Mouse (Mus musculus) liver, embryonic 14.5 days (tissue): ENCODE measurements around the gene Ccnk. TPM values are rescaled to one million over a fixed set of nuclear protein-coding genes. Genes with fewer than 3 reads are reported as not detected.

Source experiments
- ATAC-seq: fragments of 200-750 bp; cut with Nextera tagmentation; 2 replicates; pipeline ENCODE4 v1.8.0; 2017; ENCODE audit warnings: moderate number of reproducible peaks, mild to moderate bottlenecking, moderate library complexity; ENCODE audit not compliant: insufficient read depth
- DNase-seq, 3 experiments: peaks; one replicate each; pipeline ENCODE4 v3.0.0-alpha.2; 2012 to 2013; ENCODE audit warnings: low read depth in 3 of 3, low spot score in 3 of 3
- H3K27ac ChIP-seq: fragments of 300-500 bp; sonication (generic); 2 replicates; pipeline ENCODE4 v1.5.1; 2014; ENCODE audit warnings: moderate library complexity, mild to moderate bottlenecking, control low read depth, inconsistent platforms
- H3K27me3 ChIP-seq: fragments of 300-500 bp; sonication (generic); 2 replicates; pipeline ENCODE4 v1.6.1; 2014; ENCODE audit warnings: mild to moderate bottlenecking, low read length, moderate library complexity; ENCODE audit not compliant: control insufficient read depth, insufficient read depth
- H3K36me3 ChIP-seq: fragments of 300-500 bp; sonication (generic); replicated peaks from 2 replicates; pipeline ENCODE4 v1.6.1; 2014; ENCODE audit warnings: low read depth; ENCODE audit not compliant: control insufficient read depth, insufficient read depth
- H3K4me1 ChIP-seq, 2 experiments: fragments of 200-500 bp in 1 of 2; fragments of 300-500 bp in 1 of 2; sonication (generic) in 1 of 2; replicated peaks; 2 replicates each; pipeline ENCODE4 v1.6.1; 2012 to 2014; ENCODE audit warnings: antibody characterized with exemption in 1 of 2, inconsistent platforms in 1 of 2, low read length in 1 of 2; ENCODE audit not compliant: control insufficient read depth in 2 of 2, insufficient read depth in 2 of 2
- H3K4me2 ChIP-seq: fragments of 300-500 bp; sonication (generic); 2 replicates; pipeline ENCODE4 v1.6.1; 2014; ENCODE audit warnings: low read depth, mild to moderate bottlenecking, control low read depth, moderate library complexity
- H3K4me3 ChIP-seq, 2 experiments: fragments of 200-500 bp in 1 of 2; fragments of 300-500 bp in 1 of 2; sonication (generic) in 1 of 2; 2 replicates each; pipeline ENCODE4 v1.5.1; 2012 to 2014; ENCODE audit warnings: low read depth in 2 of 2, low read length in 2 of 2, mild to moderate bottlenecking in 2 of 2, control low read depth in 1 of 2, inconsistent platforms in 1 of 2, moderate library complexity in 1 of 2; ENCODE audit not compliant: insufficient read depth in 1 of 2
- H3K9ac ChIP-seq: fragments of 300-500 bp; sonication (generic); replicated peaks from 2 replicates; pipeline ENCODE4 v1.6.1; 2014; ENCODE audit warnings: mild to moderate bottlenecking, control low read depth, moderate library complexity
- H3K9me3 ChIP-seq: fragments of 300-500 bp; sonication (generic); 2 replicates; pipeline ENCODE4 v1.6.1; 2016; ENCODE audit warnings: low read length, mixed read lengths; ENCODE audit not compliant: control insufficient read depth
- CTCF ChIP-seq: IDR thresholded peaks from 2 replicates; pipeline ENCODE4 v1.5.1; 2016; ENCODE audit warnings: antibody characterized with exemption, low read depth, control low read depth
- EP300 ChIP-seq: IDR thresholded peaks from 2 replicates; pipeline ENCODE4 v1.6.1; 2016; ENCODE audit warnings: antibody characterized with exemption, low read depth
- WGBS: fragments of 180-500 bp; shearing (Covaris S2); extraction: QIAGEN DNeasy Blood & Tissue Kit; methylation state at CpG from one replicate; pipeline ENCODE4 v1.1.7; 2014; ENCODE audit not compliant: insufficient replicate concordance; 5-methylcytosine and 5-hydroxymethylcytosine counted together
- polyA plus RNA-seq, 2 experiments: library from polyadenylated mRNA; depleted of rRNA in 1 of 2; stranded (reverse) in 1 of 2; unstranded in 1 of 2; fragments of >200 nt; fragmentation: Nextera tagmentation in 1 of 2; extraction: Ambion mirVana in 1 of 2; gene quantifications; 2 replicates each; pipeline versions ENCODE4 v1.2.1 to v1.2.3; 2012 to 2014

Gene Ccnk
- polyA plus RNA-seq, 2 experiments, result 4.0 to 10.4 TPM

GRCm38 (mm10) chr12:108181716-108182115 is 2.3 kb downstream of the Ccnk start:
- DNase-seq (no peak), ATAC-seq (no peak)
- no peak overlapping the region for H3K9ac ChIP-seq
- no peak overlapping the region for H3K27ac ChIP-seq
- H3K4me3 ChIP-seq, result no peak overlapping the region
- TF ChIP-seq CTCF (no peak), EP300 (no peak)
- 84% methylated on average over 6 of the region's 6 CpGs for WGBS
- H3K27me3 ChIP-seq, result no peaks in the 10 kb centered on the region
- no peak overlapping the region for H3K4me2 ChIP-seq
- H3K9me3 ChIP-seq, result no peaks in the 10 kb centered on the region
- peaks cover 5 to 20% of the 10 kb centered on the region in 2 experiments for H3K4me1 ChIP-seq
- peaks cover 7% of the 10 kb centered on the region for H3K36me3 ChIP-seq

- Histone ChIP-seq H3K36me3 (peaks cover 46% of the 10 kb centered on the region), H3K4me1 (no peaks in the 10 kb centered on the region), H3K4me3 (no peak overlapping the region), H3K9ac (no peak overlapping the region), H3K27me3 (no peaks in the 10 kb centered on the region), H3K27ac (no peak overlapping the region), H3K9me3 (no peaks in the 10 kb centered on the region), H3K4me2 (no peak overlapping the region)
- ATAC-seq (no peak), DNase-seq (no peak)
- 87% methylated on average over 6 of the region's 6 CpGs for WGBS
- TF ChIP-seq EP300, result no peak
- peak; percentile 27; the same call in 1 of the 2 replicates for TF ChIP-seq CTCF
Observed at GRCm38 (mm10) chr12:108187541-108188091, 8.2 kb downstream of the Ccnk start.

- Histone ChIP-seq H3K9me3 (no peaks in the 10 kb centered on the region), H3K4me2 (no peak overlapping the region), H3K27me3 (no peaks in the 10 kb centered on the region), H3K4me1 (no peaks in the 10 kb centered on the region), H3K36me3 (peaks cover 55% of the 10 kb centered on the region), H3K27ac (no peak overlapping the region), H3K4me3 (no peak overlapping the region), H3K9ac (no peak overlapping the region)
- ATAC-seq (no peak), DNase-seq (no peak)
- TF ChIP-seq CTCF, result no peak
- TF ChIP-seq EP300, result no peak
- WGBS, result 87% methylated on average over 5 of the region's 5 CpGs
Observed at GRCm38 (mm10) chr12:108193878-108194277, 14.5 kb downstream of the Ccnk start.

- 89% methylated on average over 11 of the region's 11 CpGs for WGBS
- DNase-seq (no peak), ATAC-seq (no peak)
- Histone ChIP-seq H3K4me3 (no peak overlapping the region), H3K36me3 (peaks cover 49% of the 10 kb centered on the region), H3K9me3 (no peaks in the 10 kb centered on the region), H3K27me3 (no peaks in the 10 kb centered on the region), H3K27ac (no peak overlapping the region), H3K4me2 (no peak overlapping the region), H3K4me1 (no peaks in the 10 kb centered on the region), H3K9ac (no peak overlapping the region)
- TF ChIP-seq CTCF, result no peak
- no peak for TF ChIP-seq EP300
Observed at GRCm38 (mm10) chr12:108195761-108196160, 16.4 kb downstream of the Ccnk start.

- 81% methylated on average over 4 of the region's 4 CpGs for WGBS
- Histone ChIP-seq H3K9ac (no peak overlapping the region), H3K9me3 (no peaks in the 10 kb centered on the region), H3K4me3 (no peak overlapping the region), H3K27me3 (no peaks in the 10 kb centered on the region), H3K4me1 (no peaks in the 10 kb centered on the region), H3K27ac (no peak overlapping the region), H3K4me2 (no peak overlapping the region), H3K36me3 (peaks cover 52% of the 10 kb centered on the region)
- no peak for TF ChIP-seq CTCF
- no peak for TF ChIP-seq EP300
- no peak for ATAC-seq
- DNase-seq, result no peak
Observed at GRCm38 (mm10) chr12:108198447-108198846, 19.1 kb downstream of the Ccnk start.
